Mouse (Mus musculus) stomach, embryonic 14.5 days (tissue): Measurements from ENCODE around the gene Siglecg. TPM values are rescaled to one million over a fixed set of nuclear protein-coding genes. Genes with fewer than 3 reads are reported as not detected.

Experiments
- ATAC-seq: fragments of 200-750 bp; cut with Nextera tagmentation; 2 replicates; pipeline ENCODE4 v1.8.0; 2017; ENCODE audit warnings: low read depth, moderate TSS enrichment; ENCODE audit not compliant: insufficient number of reproducible peaks, insufficient read depth, low FRiP score
- H3K27ac ChIP-seq: fragments of 300-500 bp; sonication (generic); 2 replicates; pipeline ENCODE4 v1.5.1; 2014; ENCODE audit warnings: mild to moderate bottlenecking, low read length, moderate library complexity, mixed read lengths
- H3K27me3 ChIP-seq: fragments of 300-500 bp; sonication (generic); 2 replicates; pipeline ENCODE4 v1.6.1; 2014; ENCODE audit warnings: low read length, control low read depth, mixed read lengths; ENCODE audit not compliant: control insufficient read depth, insufficient read depth
- H3K36me3 ChIP-seq: fragments of 300-500 bp; sonication (generic); 2 replicates; pipeline ENCODE4 v1.6.1; 2014; ENCODE audit warnings: mild to moderate bottlenecking, control low read depth, low read length, moderate library complexity, mixed read lengths; ENCODE audit not compliant: control insufficient read depth, insufficient read depth
- H3K4me1 ChIP-seq: fragments of 300-500 bp; sonication (generic); 2 replicates; pipeline ENCODE4 v1.6.1; 2014; ENCODE audit warnings: low read length, control low read depth, mixed read lengths; ENCODE audit not compliant: control insufficient read depth, insufficient read depth
- H3K4me2 ChIP-seq: fragments of 300-500 bp; sonication (generic); replicated peaks from 2 replicates; pipeline ENCODE4 v1.6.1; 2014; ENCODE audit warnings: low read depth, low read length, control low read depth
- H3K4me3 ChIP-seq: fragments of 300-500 bp; sonication (generic); 2 replicates; pipeline ENCODE4 v1.5.1; 2014; ENCODE audit warnings: low read depth, low read length, control low read depth
- H3K9ac ChIP-seq: fragments of 300-500 bp; sonication (generic); replicated peaks from 2 replicates; pipeline ENCODE4 v1.6.1; 2014; ENCODE audit warnings: low read depth, mild to moderate bottlenecking, control low read depth, low read length, moderate library complexity, mixed read lengths
- H3K9me3 ChIP-seq: fragments of 300-500 bp; sonication (generic); 2 replicates; pipeline ENCODE4 v1.6.1; 2016; ENCODE audit warnings: low read depth, low read length, control low read depth; ENCODE audit not compliant: control insufficient read depth
- WGBS: fragments of 180-500 bp; shearing (Covaris S2); extraction: QIAGEN DNeasy Blood & Tissue Kit; methylation state at CpG from one replicate; pipeline ENCODE4 v1.1.7; 2014; 5-methylcytosine and 5-hydroxymethylcytosine counted together
- microRNA-seq: library from miRNA; unstranded; fragments of <30 nt; microRNA quantifications from one replicate; pipeline ENCODE4, GENCODE M21; 2016
- polyA plus RNA-seq: library from polyadenylated mRNA; unstranded; fragments of >200 nt; fragmentation: Nextera tagmentation; extraction: Ambion mirVana; gene quantifications from 2 replicates; pipeline ENCODE4 v1.2.1, GENCODE M21; 2014

Gene Siglecg
- polyA plus RNA-seq, 1 experiment from 2014 or later: 0.19 TPM

GRCm38 (mm10) chr7:43464864-43465343 lies 56.9 kb downstream of the Siglecg start:
- Histone ChIP-seq H3K27me3 (no peaks in the 10 kb centered on the region), H3K9ac (no peak overlapping the region), H3K9me3 (no peaks in the 10 kb centered on the region), H3K4me2 (peak overlapping the region; percentile 87), H3K4me3 (peak overlapping the region; percentile 39), H3K36me3 (no peaks in the 10 kb centered on the region), H3K27ac (no peak overlapping the region), H3K4me1 (no peaks in the 10 kb centered on the region)
- 6% methylated on average over 35 of the region's 35 CpGs for WGBS
- no peak for ATAC-seq

- H3K27me3 ChIP-seq: no peaks in the 10 kb centered on the region
- WGBS: under 1% methylated on average over 33 of the region's 33 CpGs
- H3K4me3 ChIP-seq: peak overlapping the region; percentile 39
- peak; percentile 88 for ATAC-seq
- no peak overlapping the region for H3K9ac ChIP-seq
- no peaks in the 10 kb centered on the region for H3K9me3 ChIP-seq
- H3K4me1 ChIP-seq: no peaks in the 10 kb centered on the region
- no peak overlapping the region for H3K27ac ChIP-seq
- no peaks in the 10 kb centered on the region for H3K36me3 ChIP-seq
- peak overlapping the region; percentile 87 for H3K4me2 ChIP-seq
These were observed 57.5 kb downstream of the Siglecg start for GRCm38 (mm10) chr7:43465344-43466098.

GRCm38 (mm10) chr7:43466099-43466694 lies 58.2 kb downstream of the Siglecg start:
- Histone ChIP-seq H3K27me3 (no peaks in the 10 kb centered on the region), H3K4me1 (no peaks in the 10 kb centered on the region), H3K36me3 (no peaks in the 10 kb centered on the region), H3K4me2 (peak overlapping the region; percentile 87), H3K9me3 (no peaks in the 10 kb centered on the region), H3K27ac (no peak overlapping the region), H3K9ac (peak overlapping the region; percentile 30; the same call in 1 of the 2 replicates), H3K4me3 (peak overlapping the region; percentile 39)
- peak; percentile 64 for ATAC-seq
- WGBS: under 1% methylated on average over 33 of the region's 33 CpGs

Small RNA genes within 50 kb of the gene (microRNA-seq; reads per million reads assigned to microRNA genes)
- 0.78 reads per million for gene Mir7051

Other genes starting within 250 kb of the Siglecg start
- 14.0 and 15.5 TPM in 2 replicates for gene Zfp715, start 94.9 kb upstream of the Siglecg start, polyA plus RNA-seq
- 0.25 TPM in 1 of 2 replicates, not detected in the other for gene Siglecf, start 56.9 kb upstream of the Siglecg start, polyA plus RNA-seq
- gene Lim2, start 19.5 kb downstream of the Siglecg start, polyA plus RNA-seq: not detected in 2 replicates
- gene Nkg7, start 28.9 kb downstream of the Siglecg start, polyA plus RNA-seq: 0.39 and 1.4 TPM in 2 replicates
- not detected in 2 replicates for gene Cldnd2, start 32.6 kb downstream of the Siglecg start, polyA plus RNA-seq
- 290 and 313 TPM in 2 replicates for gene Etfb, start 35.9 kb downstream of the Siglecg start, polyA plus RNA-seq
- 0.30 and 0.46 TPM in 2 replicates for gene Gm45233, start 35.9 kb downstream of the Siglecg start, polyA plus RNA-seq
- gene Vsig10l, start 54.9 kb downstream of the Siglecg start, polyA plus RNA-seq: 3.0 and 6.1 TPM in 2 replicates
- 0.75 and 0.91 TPM in 2 replicates for gene Iglon5, start 81.9 kb downstream of the Siglecg start, polyA plus RNA-seq
- gene 4931406B18Rik, start 97.7 kb downstream of the Siglecg start, polyA plus RNA-seq: not detected in 2 replicates
- gene Cd33, start 136.2 kb downstream of the Siglecg start, polyA plus RNA-seq: 1.9 and 4.3 TPM in 2 replicates
- 3.2 and 5.0 TPM in 2 replicates for gene Zfp658, start 154.1 kb downstream of the Siglecg start, polyA plus RNA-seq
- 14.7 and 14.8 TPM in 2 replicates for gene Zfp719, start 171.4 kb downstream of the Siglecg start, polyA plus RNA-seq
- 0.23 and 0.36 TPM in 2 replicates for gene Zfp819, start 199.0 kb downstream of the Siglecg start, polyA plus RNA-seq
- gene Ceacam18, start 226.5 kb downstream of the Siglecg start, polyA plus RNA-seq: 0.17 TPM in 1 of 2 replicates, not detected in the other